Mouse (Mus musculus) retina, adult 2 months (tissue): ENCODE data around the gene Macf1.
"Not testable (repeated sequence)": the region's sequence is repeated elsewhere in the genome, so short reads cannot be mapped to it uniquely, and the experiment has no call there.

Source experiments
- DNase-seq: peaks from one replicate; pipeline ENCODE4 v3.0.0-alpha.2; 2012; ENCODE audit warnings: low read depth, low spot score

Macf1 gene

GRCm38 (mm10) chr4:123355941-123356340 is 328.2 kb downstream of the Macf1 start:
- DNase-seq: no peak

GRCm38 (mm10) chr4:123353271-123353877 is 330.8 kb downstream of the Macf1 start:
- no peak for DNase-seq

GRCm38 (mm10) chr4:123343471-123343789 is 340.7 kb downstream of the Macf1 start:
- no peak for DNase-seq

GRCm38 (mm10) chr4:123342642-123343470 is 341.3 kb downstream of the Macf1 start, which contains the start of gene Bmp8a:
Bmp8a (minus strand) TSS chr4:123343252.
- peak; percentile 3 for DNase-seq

GRCm38 (mm10) chr4:123342091-123342641 is 342.0 kb downstream of the Macf1 start:
- DNase-seq: no peak

GRCm38 (mm10) chr4:123340232-123340631 is 343.9 kb downstream of the Macf1 start:
- DNase-seq: no peak

- no peak for DNase-seq
Measured at GRCm38 (mm10) chr4:123337693-123338092, 346.5 kb downstream of the Macf1 start.

- no peak for DNase-seq
Measured at GRCm38 (mm10) chr4:123335796-123336585, 348.2 kb downstream of the Macf1 start.

GRCm38 (mm10) chr4:123335244-123335643 is 348.9 kb downstream of the Macf1 start:
- DNase-seq: not testable (repeated sequence)

- DNase-seq: no peak
Measured at GRCm38 (mm10) chr4:123334177-123334576, 350.0 kb downstream of the Macf1 start.

- DNase-seq: no peak
Measured at GRCm38 (mm10) chr4:123333151-123333550, 351.0 kb downstream of the Macf1 start.

- not testable (repeated sequence) for DNase-seq
Measured at GRCm38 (mm10) chr4:123331961-123332360, 352.2 kb downstream of the Macf1 start.

GRCm38 (mm10) chr4:123331326-123331725 is 352.8 kb downstream of the Macf1 start:
- DNase-seq: no peak

GRCm38 (mm10) chr4:123328946-123329345 is 355.2 kb downstream of the Macf1 start:
- DNase-seq: no peak

- no peak for DNase-seq
Measured at GRCm38 (mm10) chr4:123327630-123328029, 356.5 kb downstream of the Macf1 start.

GRCm38 (mm10) chr4:123326087-123326486 is 358.1 kb downstream of the Macf1 start:
- no peak for DNase-seq

- DNase-seq: no peak
Measured at GRCm38 (mm10) chr4:123323534-123323933, 360.6 kb downstream of the Macf1 start, which contains the start of gene Oxct2a. Oxct2a (minus strand) TSS chr4:123323634.

GRCm38 (mm10) chr4:123322910-123323309 is 361.2 kb downstream of the Macf1 start:
- DNase-seq: not testable (repeated sequence)

- no peak for DNase-seq
Measured at GRCm38 (mm10) chr4:123314497-123314896, 369.7 kb downstream of the Macf1 start.

GRCm38 (mm10) chr4:123313010-123313409 is 371.1 kb downstream of the Macf1 start:
- no peak for DNase-seq

- no peak for DNase-seq
Measured at GRCm38 (mm10) chr4:123311845-123312244, 372.3 kb downstream of the Macf1 start.

GRCm38 (mm10) chr4:123308292-123308691 is 375.9 kb downstream of the Macf1 start:
- DNase-seq: no peak
